Mouse (Mus musculus): ENCODE results near the gene Tmtc1.

Gene Tmtc1

DNA sequence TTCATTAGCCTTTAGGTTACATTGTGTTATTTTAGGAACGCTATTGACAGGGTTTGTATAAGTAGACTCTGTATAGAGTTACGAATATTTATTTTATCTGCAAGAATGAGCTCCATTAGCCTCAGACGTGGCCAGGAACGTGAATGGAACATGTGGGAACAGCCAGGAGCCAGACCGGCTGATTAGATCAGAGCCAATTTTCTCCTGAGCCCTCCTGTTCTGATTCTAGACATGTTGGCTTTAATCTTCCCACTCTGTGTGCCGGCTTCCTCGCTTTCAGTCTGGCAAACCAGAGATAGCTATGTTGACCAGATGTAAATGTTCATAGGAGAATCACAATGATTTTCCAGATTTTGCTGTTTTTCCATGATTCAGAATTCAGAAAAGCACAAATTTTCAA, 22.6 kb downstream of the Tmtc1 start:
- no peak for DNase-seq (ENCODE audit: low spot score in 2 of 2)

DNA sequence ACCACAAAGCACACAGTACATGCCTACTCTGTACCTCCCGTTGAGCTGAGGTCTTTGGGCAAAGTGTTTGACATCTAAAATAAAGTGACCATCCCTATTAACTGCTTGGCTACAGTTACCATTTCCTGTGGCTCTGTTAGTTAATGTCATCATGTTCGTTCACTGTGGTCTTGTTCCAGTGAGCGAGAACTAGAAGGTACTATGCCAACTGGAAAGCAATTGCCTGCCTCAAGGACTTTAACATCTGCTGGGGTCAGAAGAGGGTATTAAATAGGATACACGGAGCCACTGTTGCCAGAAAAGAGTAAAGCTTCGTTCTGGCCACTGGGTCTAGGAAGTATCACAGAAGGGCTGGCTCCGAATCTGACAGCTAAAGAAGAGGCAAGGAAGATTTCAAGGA, 23.8 kb downstream of the Tmtc1 start:
- DNase-seq (ENCODE audit: low spot score in 2 of 2): no peak

DNA sequence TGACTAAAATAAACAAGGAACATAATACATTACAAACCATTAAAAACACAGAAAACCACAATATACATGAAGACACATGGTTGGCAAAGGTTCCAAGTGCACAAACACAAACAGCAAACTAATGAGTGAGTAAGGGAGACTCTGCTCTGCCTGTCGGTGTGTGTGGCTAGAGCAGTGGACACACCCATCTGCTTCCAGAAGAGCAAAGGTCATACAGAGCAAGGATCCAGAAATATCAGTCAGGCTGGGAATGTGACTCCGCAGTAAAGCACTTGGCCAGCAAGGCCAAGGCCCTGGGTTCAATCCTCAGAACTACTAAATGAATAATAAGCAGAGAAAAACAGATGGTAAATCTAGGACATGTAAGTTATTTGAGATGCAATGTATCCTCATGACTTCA, 27.6 kb downstream of the Tmtc1 start:
- no peak for DNase-seq (ENCODE audit: low spot score in 2 of 2)

DNA sequence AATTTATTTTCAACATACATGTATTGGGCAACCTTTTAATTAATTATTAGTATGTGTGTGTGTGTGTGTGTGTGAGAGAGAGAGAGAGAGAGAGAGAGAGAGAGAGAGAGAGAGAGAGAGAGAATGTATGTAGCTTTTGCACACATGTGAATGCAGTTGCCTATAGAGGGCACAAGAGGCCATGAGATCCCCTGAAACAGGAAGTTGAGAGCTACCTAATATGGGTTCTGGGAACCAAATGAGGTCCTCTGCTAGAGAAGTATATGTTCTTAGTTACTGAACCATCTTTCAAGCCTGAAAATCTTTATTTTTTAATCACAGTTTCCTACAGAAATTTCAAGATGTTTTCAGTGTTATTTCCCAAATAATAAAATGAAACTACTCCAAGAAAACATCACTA, 30.6 kb downstream of the Tmtc1 start:
- DNase-seq (ENCODE audit: low spot score in 2 of 2): no peak

DNA sequence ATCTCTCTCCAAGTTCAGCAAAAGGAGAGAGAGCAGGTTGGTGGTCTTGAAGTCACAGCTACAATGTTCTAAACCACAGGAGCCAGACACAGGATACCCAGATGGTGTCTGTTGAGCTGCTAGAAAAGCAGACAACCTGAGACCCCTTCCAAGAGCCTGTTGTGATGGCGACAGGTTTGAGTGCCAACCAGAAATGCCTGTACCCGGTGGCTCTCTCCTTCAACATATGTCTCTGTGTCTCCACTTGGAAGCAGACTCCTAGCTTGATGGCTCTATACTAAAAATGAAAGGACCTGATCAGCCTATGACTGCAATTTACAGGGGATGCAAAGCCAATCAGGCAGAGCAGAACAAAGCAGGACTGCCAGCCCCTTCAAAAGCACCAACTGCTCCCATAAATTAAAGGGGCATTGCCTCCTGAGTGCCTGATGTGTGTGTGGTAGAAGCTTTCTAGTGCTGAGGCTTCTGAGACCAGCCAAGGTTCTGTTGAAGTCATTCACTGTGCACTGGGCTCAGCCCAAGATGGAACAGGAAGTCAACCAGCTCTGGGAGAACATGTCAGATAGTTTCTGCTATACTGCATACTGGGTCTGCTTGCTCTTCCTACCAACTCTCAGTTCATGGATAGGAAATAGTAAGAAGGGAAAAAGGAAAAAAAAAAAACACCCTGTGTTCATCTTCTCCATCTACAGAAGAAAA, 37.2 kb downstream of the Tmtc1 start:
- no peak for DNase-seq (ENCODE audit: low spot score in 2 of 2)

DNA sequence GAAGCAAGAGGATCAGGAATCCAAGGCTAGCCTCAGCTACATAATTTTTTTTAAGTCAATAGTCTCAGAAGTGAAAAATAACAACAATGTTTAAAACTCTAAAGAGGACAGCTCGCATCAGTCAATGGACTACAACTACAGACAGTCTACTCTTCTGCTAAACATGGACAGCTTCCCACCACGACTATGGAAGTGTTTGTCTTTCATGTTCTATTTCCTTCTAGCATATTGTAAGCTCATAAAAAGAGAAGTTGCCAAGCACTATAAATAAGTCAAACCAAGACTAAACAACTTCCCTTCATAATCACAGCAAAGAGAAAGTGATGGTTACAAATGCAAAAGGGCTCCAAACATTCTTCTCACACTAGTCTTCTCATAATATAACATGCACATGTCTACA, 38.6 kb downstream of the Tmtc1 start:
- DNase-seq (ENCODE audit: low spot score in 2 of 2): no peak

DNA sequence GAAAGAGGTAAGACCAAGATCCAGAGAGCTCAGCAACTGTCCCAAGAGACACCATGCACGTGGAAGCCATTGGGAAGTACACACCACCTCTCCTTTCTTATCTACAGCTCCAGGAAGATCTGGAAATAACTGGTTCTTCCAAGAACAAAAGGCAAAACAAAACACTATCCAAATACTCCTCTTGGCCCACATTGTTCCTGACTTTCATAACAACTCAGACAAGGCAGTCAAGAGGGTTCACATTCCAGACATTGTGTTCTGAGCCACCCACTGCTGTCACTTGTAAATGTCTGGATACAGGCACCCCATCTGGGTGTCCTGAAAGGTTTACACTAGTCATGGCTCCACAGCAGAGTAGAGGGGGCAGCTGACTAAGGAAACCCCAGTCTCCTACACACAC, 39.7 kb downstream of the Tmtc1 start:
- DNase-seq (ENCODE audit: low spot score in 2 of 2): no peak

DNA sequence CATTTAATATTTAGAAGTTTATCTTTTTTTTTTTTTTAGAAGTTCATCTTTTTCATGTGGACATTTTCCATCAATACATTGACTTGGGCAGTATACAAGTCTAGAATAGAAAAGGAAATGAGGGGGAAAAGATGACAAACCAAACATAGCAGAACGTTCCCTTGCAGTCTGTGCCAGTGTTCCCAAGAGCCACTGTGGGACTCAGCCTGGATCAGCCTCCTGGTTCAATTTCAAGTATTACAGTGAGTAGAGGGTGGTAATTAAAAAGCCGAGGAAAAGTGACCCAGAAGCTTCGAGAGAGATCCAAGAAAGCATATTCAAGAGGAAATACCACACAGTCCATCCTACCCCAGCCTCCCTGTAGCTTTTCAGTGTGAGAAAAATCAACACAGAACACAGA, 40.4 kb downstream of the Tmtc1 start:
- no peak for DNase-seq (ENCODE audit: low spot score in 2 of 2)

DNA sequence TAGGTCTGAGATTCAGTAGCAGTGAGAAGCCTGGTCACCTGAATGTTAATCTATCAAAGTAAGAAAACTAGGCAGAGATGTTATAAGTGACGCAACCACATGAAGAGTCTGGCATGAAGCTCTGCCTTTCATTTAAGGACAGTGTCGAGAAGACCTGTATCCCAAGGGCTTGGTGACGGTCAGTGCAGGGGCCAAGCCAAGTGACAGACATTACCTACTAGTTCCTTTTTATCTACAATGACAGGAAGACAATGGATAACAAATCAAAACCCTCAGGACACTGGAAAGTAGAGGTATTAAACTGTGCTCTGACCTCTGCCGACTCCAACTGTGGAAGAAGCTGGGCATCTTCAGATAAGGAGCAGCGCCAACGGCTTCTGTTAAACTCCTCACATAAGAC, 43.2 kb downstream of the Tmtc1 start:
- DNase-seq (ENCODE audit: low spot score in 2 of 2): no peak

DNA sequence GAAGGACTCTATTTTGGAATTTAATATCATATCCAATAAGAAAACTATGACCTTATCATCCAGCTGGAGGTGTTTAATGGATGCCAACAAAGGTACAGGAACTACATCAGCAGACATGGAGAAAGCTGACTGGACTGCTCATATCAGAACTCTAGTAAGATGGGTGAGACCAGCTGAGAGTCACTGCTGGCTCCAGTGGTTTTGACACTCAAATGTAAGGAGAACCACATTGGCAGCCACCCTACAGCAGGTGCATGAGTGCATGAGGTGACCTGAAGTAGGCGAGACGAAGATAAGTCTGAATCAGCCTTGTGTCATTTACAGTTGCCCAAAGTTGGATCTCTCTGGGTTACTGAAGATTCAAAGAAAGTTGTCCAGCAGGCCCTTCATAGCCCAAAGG, 44.6 kb downstream of the Tmtc1 start:
- no peak for DNase-seq (ENCODE audit: low spot score in 2 of 2)

DNA sequence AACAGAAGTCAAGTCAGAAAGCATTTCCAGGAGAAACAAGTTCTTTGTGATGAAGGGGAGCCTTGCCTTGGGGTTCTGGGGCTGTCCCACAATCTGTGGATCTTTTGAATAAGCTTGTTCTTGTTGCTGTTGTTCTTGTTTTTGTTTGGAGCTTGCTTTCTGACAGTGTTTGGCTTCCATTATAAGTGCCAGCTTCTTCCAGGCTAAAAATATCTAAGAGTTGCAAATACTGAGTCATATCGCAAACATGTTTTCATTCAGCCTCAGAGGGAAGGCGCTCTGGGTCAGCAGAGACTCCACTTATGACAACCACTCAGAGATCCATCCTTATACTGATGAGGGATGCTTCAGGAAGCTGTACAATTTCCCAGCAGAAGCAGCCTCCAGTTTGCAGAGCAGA, 45.3 kb downstream of the Tmtc1 start:
- DNase-seq (ENCODE audit: low spot score in 2 of 2): no peak

DNA sequence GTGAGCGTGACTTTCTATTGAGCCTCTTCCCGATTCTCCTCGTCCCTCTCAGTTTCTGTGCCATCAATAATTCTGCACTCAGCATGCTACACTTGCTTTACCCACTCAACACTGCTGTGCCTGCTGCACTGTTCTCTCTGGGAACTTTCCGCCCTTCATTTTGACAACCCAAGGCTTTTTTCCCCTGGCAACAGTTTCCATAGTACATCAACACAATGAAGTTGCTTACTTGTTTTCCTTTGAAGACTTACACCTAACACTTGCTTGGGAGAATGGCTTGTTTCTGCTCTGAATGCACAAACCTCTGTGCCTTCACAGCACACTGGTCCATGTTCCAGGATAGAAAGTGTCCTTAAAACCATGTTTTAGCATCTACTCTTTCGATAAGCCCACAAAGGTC, 46.9 kb downstream of the Tmtc1 start:
- DNase-seq (ENCODE audit: low spot score in 2 of 2): no peak

DNA sequence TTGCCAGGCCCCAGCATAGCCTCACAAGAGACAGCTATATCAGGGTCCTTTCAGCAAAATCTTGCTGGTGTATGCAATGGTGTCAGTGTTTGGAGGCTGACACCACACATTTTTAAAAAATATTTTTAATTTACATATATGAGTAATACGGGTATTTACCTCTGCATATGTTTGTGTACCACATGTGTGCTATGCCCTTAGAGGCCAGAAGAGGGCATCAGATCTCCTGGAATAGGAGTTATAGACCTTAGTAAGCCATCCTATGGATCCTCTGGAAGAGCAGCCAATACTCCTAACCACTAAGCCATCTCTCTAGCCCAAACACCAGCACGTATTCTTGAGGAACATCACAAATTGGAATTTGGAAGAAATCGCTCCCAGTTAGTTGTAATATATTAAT, 48.9 kb downstream of the Tmtc1 start:
- DNase-seq (ENCODE audit: low spot score in 2 of 2): no peak

DNA sequence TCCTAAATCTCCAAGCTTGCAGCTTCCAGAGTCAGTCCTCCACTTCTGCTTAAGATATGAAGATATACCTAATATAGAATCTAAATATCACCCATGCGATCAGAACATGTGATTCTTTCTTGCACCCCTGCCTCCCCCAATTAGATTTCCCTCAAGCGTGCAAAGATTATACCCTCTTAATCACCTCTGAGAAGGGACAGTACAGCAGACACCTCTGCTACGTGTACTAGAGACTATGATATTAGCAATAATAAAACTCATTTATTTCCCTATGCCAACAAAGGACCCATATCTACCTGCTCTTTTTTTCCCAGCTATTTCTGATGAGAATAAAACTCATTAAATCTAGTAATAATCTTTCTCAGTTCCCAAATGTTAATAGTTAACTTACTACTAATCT, 49.9 kb downstream of the Tmtc1 start:
- no peak for DNase-seq (ENCODE audit: low spot score in 2 of 2)

DNA sequence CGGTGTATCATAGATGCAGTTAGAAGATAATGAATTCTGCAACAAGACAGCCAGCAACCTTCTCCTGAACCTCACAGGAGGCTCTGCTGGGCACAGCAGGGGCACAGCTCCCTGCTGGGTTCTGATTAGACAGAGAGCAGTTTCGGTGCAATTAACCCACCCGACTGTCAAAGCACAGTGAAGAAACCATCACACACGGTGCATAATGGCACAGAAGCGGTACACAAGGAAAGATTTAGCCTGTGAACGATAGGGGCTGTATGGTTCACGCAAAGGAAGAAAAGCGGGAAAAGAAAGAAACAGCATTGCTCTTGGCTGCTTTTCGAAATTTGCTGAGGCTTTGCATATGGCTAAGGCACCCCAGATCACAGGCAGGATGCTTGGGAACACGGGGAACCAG, 52.0 kb downstream of the Tmtc1 start:
- DNase-seq (ENCODE audit: low spot score in 2 of 2): no peak

DNA sequence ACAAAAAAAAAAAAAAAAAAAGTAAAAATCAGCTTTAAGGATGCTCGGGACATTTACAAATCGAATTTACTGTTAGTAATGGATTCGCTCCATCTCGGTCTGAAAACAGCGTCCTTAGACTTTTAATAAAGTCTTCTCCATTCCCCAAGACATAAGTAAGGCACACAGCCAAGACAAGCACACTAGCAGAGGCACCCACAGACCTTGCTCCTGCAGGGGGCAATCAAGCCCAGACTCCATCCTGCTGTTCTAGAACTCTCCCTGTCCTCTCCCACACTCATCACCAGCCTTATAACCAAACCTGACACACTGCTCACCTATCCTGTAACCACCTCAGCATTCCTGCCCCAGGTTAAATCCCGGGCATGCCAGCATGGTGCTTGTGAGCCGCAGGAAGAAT, 52.9 kb downstream of the Tmtc1 start:
- no peak for DNase-seq (ENCODE audit: low spot score in 2 of 2)

DNA sequence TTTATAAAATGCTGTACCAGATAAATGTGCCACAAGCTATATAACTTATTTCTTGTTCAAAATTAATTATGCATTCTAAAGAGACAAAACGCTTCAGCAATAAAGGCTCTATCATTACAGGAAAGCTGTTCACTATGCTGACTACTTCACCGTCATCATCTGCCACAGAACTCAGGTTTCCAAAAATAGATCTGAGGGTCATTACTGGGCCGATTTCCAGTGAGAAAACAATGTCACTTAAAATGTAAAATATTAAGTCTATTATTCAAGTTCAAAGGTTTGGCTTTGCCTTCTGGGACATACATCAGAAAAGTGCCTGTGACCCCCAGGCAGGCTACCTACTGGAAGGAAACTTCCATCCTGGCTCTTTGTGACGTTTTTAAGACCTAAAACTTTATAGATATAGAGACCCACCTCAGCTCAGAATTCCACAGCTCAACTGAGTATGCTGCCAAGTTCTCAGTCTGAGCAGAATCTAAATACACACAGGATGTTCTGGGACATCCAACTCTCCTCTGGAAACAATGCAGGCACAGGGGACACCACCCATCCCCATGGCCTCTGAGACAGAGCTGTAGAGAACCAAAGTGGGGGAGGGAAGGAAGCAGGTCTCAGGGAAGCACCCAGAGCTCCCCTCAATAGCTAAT, 53.4 kb downstream of the Tmtc1 start:
- DNase-seq (ENCODE audit: low spot score in 2 of 2): no peak

DNA sequence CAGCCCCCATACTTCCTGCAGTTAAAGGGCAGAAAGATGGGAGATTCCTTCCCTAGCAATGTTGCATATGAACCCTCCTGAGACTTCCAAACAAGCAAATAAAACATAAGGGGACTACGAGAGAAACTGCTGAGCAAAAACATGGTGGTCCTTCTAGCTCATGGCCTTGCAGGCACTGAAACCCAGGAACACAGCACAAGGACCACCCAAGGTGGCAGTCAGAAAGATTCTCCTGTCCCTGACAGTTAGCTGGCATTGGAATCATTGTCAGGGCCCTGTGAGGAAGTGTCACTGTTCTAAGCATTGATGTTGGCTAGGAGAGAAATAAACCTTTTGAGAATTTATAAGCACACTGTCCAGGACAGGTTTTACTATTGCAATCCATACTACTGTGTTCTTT, 56.2 kb downstream of the Tmtc1 start:
- no peak for DNase-seq (ENCODE audit: low spot score in 2 of 2)

DNA sequence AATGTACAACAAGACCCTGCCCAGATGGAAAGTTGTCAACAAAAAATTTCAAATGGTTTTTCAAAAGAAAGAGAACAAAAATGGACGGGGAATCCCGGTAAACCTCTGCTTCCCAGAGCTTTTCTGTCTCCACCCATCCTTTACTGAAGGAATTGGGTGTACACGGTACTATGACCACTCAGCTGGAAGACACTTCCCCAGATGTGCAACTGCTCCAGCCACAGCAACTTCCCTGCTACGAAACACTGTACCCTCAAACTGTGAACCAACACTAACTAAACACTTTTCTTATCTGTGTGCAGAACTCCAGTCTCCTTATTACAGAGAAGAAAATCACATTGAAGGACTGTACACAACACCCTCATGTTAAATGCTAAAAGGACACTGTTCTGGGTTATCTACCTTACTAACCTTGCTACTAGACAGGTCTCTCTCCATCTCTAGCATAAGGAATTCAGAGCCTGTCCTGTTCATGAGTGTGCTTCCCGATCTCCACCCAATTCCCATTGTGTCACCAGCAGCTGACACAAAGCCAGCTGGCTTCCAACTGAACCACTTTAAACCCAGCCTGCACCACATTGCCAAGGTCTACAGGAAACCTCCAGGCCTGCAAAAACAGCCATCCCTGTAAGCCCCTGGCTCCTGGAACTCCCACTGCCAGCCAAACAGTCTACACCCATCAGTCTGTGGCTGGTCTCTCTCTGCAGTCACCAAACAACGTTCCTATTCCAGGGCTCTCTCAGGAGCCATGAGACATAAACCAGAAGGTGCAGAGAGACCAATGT, 59.9 kb downstream of the Tmtc1 start:
- DNase-seq (ENCODE audit: low spot score in 2 of 2): no peak

DNA sequence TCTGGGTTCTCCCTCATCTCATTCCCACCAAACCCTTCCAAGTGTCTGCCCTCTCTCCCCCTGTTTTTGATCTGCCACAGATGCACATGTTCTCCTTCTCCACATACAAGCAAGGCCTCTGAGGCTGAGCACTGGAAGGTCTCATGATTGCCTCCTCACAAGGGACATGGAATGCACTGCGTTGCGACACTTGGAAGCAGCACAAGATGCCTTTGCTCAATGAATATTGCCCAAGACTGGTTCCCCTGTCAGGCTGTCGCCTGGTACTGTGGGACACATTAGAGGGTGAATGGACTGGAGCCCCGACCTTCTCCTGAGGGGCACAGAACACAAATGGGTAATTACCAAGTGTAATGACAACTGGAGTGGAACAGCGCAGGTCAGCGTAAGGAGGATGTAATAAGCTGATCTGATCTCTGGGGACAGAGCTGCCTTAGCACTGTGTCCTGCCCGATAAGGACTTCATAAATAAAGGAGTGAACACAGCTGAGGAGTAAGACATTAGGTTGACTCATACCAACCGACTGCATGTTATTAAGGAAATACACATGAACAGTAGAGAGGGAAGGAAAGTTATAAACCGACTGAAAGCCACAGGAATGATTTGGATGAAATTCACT, 62.9 kb downstream of the Tmtc1 start:
- no peak for DNase-seq (ENCODE audit: low spot score in 2 of 2)

DNA sequence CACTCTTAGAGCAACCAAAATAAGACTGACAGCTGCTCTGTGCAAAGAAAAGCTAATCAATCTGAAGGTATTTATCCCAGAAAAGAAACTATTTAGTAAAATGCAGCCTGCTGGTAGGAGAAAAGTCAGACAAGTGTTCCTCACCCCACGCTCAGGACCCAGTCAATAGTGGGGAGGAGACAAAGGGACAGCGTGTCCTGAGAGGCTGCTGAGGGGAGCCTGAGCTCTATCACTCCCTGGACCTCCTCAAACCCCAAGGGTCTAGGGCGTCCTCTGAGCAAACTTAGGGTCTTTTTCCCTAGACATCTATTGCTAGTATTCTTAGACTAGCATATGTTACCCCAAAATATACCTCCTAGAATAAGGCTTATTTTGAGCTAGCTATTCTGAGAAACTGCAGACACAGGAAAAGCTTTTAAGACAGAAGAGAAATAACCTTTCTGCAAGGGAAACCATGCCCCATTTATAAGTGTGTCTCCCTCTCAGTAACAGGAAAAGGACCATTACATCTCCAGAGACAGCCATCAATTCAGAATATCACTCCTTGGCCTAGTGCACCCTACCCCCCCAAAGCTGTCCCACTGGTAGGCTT, 68.5 kb downstream of the Tmtc1 start:
- DNase-seq (ENCODE audit: low spot score in 2 of 2): no peak

DNA sequence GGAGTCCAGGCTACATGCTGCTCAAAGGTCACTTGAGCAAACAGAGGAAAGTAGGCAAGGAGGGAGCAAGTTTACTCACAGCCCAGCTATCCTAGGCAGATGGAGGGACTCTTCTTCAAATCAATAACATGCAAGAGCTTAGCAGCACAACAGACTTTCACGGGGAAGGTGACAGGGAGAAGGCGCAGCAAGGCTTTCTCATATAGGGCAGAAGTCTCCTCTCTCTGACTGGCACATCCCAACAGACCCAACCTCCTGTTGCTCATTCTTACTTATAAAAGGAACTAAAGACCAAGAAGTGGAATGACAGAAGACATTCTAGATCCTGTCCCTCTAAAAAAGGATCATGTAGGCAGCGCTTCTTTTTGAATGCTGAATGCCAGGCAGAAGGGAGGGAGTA, 69.2 kb downstream of the Tmtc1 start:
- no peak for DNase-seq (ENCODE audit: low spot score in 2 of 2)
